Mouse (Mus musculus): ENCODE measurements around the gene Retn. TPM values are rescaled to one million over a fixed set of nuclear protein-coding genes. Genes with fewer than 3 reads are reported as not detected.

Gene Retn
- polyA plus RNA-seq (2012; rRNA removed) = 0.47 and 2.3 TPM in 2 replicates

GRCm38 (mm10) chr8:3655526-3655925, at the start of gene Retn:
Gene Retn (plus strand): TSS chr8:3655770.

GRCm38 (mm10) chr8:3621199-3621970, 34.2 kb upstream of the Retn start, which contains the start of the genes Xab2 and Pet100:
Gene Xab2 (minus strand): TSS chr8:3621316.
Gene Pet100 (plus strand): TSS chr8:3621548.

GRCm38 (mm10) chr8:3625445-3625844, 30.1 kb upstream of the Retn start, which contains the start of gene Pcp2:
Gene Pcp2 (minus strand): TSS chr8:3625545.

DNA sequence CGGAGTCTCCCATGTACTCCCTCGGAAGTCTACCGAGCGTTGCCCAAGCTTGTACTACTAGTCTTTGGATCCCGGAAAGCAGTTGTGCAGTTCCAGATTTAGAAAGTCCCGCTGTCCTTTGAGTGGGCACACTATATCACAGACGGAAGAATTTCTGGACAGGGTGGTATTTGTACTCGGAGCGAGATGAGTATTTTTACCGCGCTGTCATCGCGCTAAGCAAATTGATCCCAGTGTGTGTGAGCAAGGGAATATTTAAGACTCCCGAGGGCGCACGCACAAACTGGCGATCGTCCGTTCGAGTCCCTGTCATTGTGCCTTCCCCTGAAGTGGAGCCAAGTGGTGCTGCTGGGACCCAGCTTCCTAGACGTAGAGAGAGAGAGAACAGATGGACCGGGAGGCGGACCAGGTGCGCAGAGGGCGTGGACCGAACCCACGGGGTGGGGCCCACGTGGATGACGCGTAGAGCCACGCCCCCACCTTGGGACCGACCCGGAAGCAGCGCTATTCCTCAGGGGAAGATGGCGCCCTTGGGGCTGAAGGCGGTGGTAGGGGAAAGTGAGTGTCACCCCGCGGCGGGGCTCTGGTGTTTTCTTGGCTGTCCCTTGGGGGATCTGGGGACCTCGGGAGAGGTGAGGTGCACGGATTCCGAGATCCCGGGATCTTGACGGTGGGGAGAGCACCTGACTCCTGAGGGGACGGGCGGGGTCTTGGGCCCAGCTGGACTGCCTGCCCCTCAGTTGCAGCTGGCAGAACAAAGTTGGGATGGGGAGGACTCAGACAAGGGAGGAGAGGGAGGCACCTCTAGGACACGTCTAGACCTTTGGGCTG, 24.7 kb upstream of the Retn start, which contains the start of gene Stxbp2:
Gene Stxbp2, plus strand, starts transcription at position 309 of the 831 bp plus-strand sequence.

GRCm38 (mm10) chr8:3665507-3665906, 9.9 kb downstream of the Retn start, which contains the start of gene Mcemp1:
Gene Mcemp1 (plus strand): TSS chr8:3665754.

DNA sequence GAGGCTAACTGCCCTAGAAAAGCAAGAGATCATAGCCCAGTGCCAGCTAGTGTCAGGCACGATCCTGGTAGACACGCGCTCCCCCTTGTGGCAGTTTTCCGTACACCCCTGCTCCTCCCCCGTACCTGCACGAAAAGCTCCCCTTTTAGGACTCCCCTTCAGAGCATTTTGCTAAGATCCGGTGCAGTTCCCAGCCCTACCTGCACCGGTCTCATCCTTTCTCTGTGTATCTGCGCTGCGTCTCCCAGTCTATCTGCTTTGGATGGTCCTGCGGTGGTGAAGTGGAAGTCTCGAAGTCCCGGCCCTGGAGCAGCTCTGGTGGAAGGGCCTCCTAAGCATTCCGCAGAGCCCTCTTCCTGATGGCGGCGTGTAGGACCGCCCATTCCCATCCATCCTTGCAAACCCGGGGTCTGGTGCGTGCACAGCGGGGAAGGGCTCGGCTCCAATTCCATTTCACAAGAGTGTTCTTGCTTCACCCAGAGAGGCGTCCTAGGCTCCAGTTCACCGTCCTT, 16.5 kb downstream of the Retn start, which contains the start of gene Fcor:
Gene Fcor, minus strand, starts transcription at position 383 of the 512 bp plus-strand sequence.

GRCm38 (mm10) chr8:3676131-3676992, 20.8 kb downstream of the Retn start, which contains the start of gene Trappc5:
Gene Trappc5 (plus strand): TSS chr8:3676299.

DNA sequence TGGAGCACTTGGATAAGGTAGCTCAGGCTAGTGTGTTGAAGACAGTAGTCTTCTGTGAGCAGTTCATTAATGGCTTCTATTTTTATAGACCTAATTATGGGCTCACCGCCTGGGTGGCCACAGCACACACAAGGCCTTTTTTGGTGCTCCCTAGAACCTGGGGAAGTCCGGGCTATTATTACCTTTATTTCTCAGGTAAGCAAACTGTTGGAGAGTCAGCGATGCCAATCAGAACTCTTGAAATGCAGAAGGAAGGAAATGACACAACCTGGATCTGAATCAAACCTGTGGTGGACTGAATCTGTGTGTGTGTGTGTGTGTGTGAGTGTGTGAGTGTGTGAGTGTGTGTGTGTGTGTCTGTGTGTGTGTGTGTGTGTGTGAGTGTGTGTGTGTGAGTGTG, 38.6 kb downstream of the Retn start, which contains the start of gene Fcer2a:
Gene Fcer2a, minus strand, starts transcription at position 55 of the 400 bp plus-strand sequence.

Other genes starting within 250 kb of the Retn start
- gene Pex11g, start 188.1 kb upstream of the Retn start, polyA plus RNA-seq (2012; rRNA removed) = 7.2 and 10.4 TPM in 2 replicates
- 0.04 and 0.67 TPM in 2 replicates for gene Tex45, start 184.9 kb upstream of the Retn start, polyA plus RNA-seq (2012; rRNA removed)
- 25.1 and 33.9 TPM in 2 replicates for gene Zfp358, start 162.6 kb upstream of the Retn start, polyA plus RNA-seq (2012; rRNA removed)
- 245 and 262 TPM in 2 replicates for gene Mcoln1, start 155.3 kb upstream of the Retn start, polyA plus RNA-seq (2012; rRNA removed)
- 24.4 and 27.9 TPM in 2 replicates for gene Pnpla6, start 140.4 kb upstream of the Retn start, polyA plus RNA-seq (2012; rRNA removed)
- 0.10 TPM in 1 of 2 replicates, not detected in the other for gene C330021F23Rik, start 87.8 kb upstream of the Retn start, polyA plus RNA-seq (2012; rRNA removed)
- 68.5 and 86.0 TPM in 2 replicates for gene Camsap3, start 68.5 kb upstream of the Retn start, polyA plus RNA-seq (2012; rRNA removed)
- 19.5 and 20.3 TPM in 2 replicates for gene Xab2, start 34.5 kb upstream of the Retn start, polyA plus RNA-seq (2012; rRNA removed)
- 2.4 and 3.1 TPM in 2 replicates for gene Pet100, start 34.2 kb upstream of the Retn start, polyA plus RNA-seq (2012; rRNA removed)
- gene Pcp2, start 30.2 kb upstream of the Retn start, polyA plus RNA-seq (2012; rRNA removed) = not detected in 2 replicates
- 140 and 167 TPM in 2 replicates for gene Stxbp2, start 24.8 kb upstream of the Retn start, polyA plus RNA-seq (2012; rRNA removed)
- not detected in 2 replicates for gene Mcemp1, start 10.0 kb downstream of the Retn start, polyA plus RNA-seq (2012; rRNA removed)
- 0.49 and 1.4 TPM in 2 replicates for gene Fcor, start 16.6 kb downstream of the Retn start, polyA plus RNA-seq (2012; rRNA removed)
- gene Trappc5, start 20.5 kb downstream of the Retn start, polyA plus RNA-seq (2012; rRNA removed) = 14.4 and 24.6 TPM in 2 replicates
- gene Fcer2a, start 38.4 kb downstream of the Retn start, polyA plus RNA-seq (2012; rRNA removed) = 0.03 and 0.15 TPM in 2 replicates
- gene Clec4g, start 64.9 kb downstream of the Retn start, polyA plus RNA-seq (2012; rRNA removed) = 0.08 TPM in 1 of 2 replicates, not detected in the other
- 0.23 TPM in 1 of 2 replicates, not detected in the other for gene Cd209a, start 93.2 kb downstream of the Retn start, polyA plus RNA-seq (2012; rRNA removed)
- 0.03 TPM in 2 replicates for gene Cd209e, start 198.5 kb downstream of the Retn start, polyA plus RNA-seq (2012; rRNA removed)
- gene Cd209d, start 222.8 kb downstream of the Retn start, polyA plus RNA-seq (2012; rRNA removed) = 0.11 and 0.37 TPM in 2 replicates

All from stomach, adult 2 months (tissue).